Mouse (Mus musculus) lung, postnatal 0 days (tissue): Measurements from ENCODE around the gene Tnfrsf21. TPM values are rescaled to one million over a fixed set of nuclear protein-coding genes. Genes with fewer than 3 reads are reported as not detected.

Source experiments
- ATAC-seq: fragments of 200-750 bp; cut with Nextera tagmentation; 2 replicates; pipeline ENCODE4 v1.8.0; 2017; ENCODE audit warnings: moderate library complexity
- DNase-seq: peaks from one replicate; pipeline ENCODE4 v3.0.0-alpha.2; 2016; ENCODE audit warnings: low spot score
- H3K27ac ChIP-seq: fragments of 300-500 bp; sonication (generic); 2 replicates; pipeline ENCODE4 v1.5.1; 2014; ENCODE audit warnings: antibody characterized with exemption, mild to moderate bottlenecking, low read length, mixed read lengths
- H3K27me3 ChIP-seq: fragments of 300-500 bp; sonication (generic); replicated peaks from 2 replicates; pipeline ENCODE4 v1.6.1; 2014; ENCODE audit warnings: low read length, mixed read lengths; ENCODE audit not compliant: insufficient read depth
- H3K36me3 ChIP-seq: fragments of 300-500 bp; sonication (generic); 2 replicates; pipeline ENCODE4 v1.6.1; 2014; ENCODE audit warnings: low read length, mixed read lengths; ENCODE audit not compliant: insufficient read depth
- H3K4me1 ChIP-seq: fragments of 300-500 bp; sonication (generic); 2 replicates; pipeline ENCODE4 v1.6.1; 2014; ENCODE audit warnings: antibody characterized with exemption, low read depth, low read length, mixed read lengths; ENCODE audit not compliant: insufficient read depth
- H3K4me2 ChIP-seq: fragments of 300-500 bp; sonication (generic); replicated peaks from 2 replicates; pipeline ENCODE4 v1.6.1; 2014; ENCODE audit warnings: low read depth, mild to moderate bottlenecking, low read length, moderate library complexity, mixed read lengths
- H3K4me3 ChIP-seq: fragments of 300-500 bp; sonication (generic); 2 replicates; pipeline ENCODE4 v1.5.1; 2014; ENCODE audit warnings: low read depth, low read length
- H3K9ac ChIP-seq: fragments of 300-500 bp; sonication (generic); replicated peaks from 2 replicates; pipeline ENCODE4 v1.6.1; 2014; ENCODE audit warnings: low read depth, mild to moderate bottlenecking
- H3K9me3 ChIP-seq: fragments of 300-500 bp; sonication (generic); 2 replicates; pipeline ENCODE4 v1.6.1; 2016; ENCODE audit warnings: low read length, mixed read lengths
- CTCF ChIP-seq: IDR thresholded peaks from 2 replicates; pipeline ENCODE4 v1.5.1; 2016; ENCODE audit warnings: antibody characterized with exemption, mild to moderate bottlenecking
- EP300 ChIP-seq: IDR thresholded peaks from 2 replicates; pipeline ENCODE4 v1.6.1; 2016; ENCODE audit warnings: antibody characterized with exemption, mild to moderate bottlenecking, control low read depth
- WGBS: fragments of 180-500 bp; shearing (Covaris S2); extraction: QIAGEN DNeasy Blood & Tissue Kit; methylation state at CpG from one replicate; pipeline ENCODE4 v1.1.7; 2014; 5-methylcytosine and 5-hydroxymethylcytosine counted together
- polyA plus RNA-seq: library from polyadenylated mRNA; unstranded; fragments of >200 nt; fragmentation: Nextera tagmentation; extraction: Ambion mirVana; gene quantifications from 2 replicates; pipeline ENCODE4 v1.2.1, GENCODE M21; 2015

Tnfrsf21 gene
- polyA plus RNA-seq, 1 experiment from 2014 or later, result 40.2 TPM

DNA sequence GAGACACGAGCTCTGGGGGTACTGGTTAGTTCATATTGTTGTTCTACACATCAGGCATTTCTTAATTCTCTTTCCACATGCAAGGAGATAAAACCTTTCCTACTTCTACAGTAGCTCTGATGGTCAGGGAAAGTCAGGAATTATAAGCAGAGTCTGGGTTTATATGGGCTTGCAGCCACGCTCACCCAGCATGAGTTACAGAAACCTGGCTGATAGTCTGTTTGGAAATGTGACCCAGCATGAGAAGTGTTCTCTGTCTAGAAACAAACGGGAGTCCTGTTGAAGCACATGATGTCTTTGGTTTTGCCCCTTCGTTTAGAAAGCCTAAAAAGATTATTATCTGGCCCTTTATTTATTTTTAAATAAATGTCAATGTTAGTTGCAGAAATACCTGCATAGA, 118.6 kb downstream of the Tnfrsf21 start:
- Histone ChIP-seq H3K4me2 (no peak overlapping the region), H3K9me3 (no peaks in the 10 kb centered on the region), H3K4me3 (no peak overlapping the region), H3K4me1 (no peaks in the 10 kb centered on the region), H3K27ac (no peak overlapping the region), H3K9ac (no peak overlapping the region), H3K27me3 (no peaks in the 10 kb centered on the region), H3K36me3 (no peaks in the 10 kb centered on the region)
- no peak for TF ChIP-seq EP300
- TF ChIP-seq CTCF, result no peak
- ATAC-seq, result no peak
- WGBS, result 43% methylated on average over 4 of the region's 4 CpGs
- no peak for DNase-seq

DNA sequence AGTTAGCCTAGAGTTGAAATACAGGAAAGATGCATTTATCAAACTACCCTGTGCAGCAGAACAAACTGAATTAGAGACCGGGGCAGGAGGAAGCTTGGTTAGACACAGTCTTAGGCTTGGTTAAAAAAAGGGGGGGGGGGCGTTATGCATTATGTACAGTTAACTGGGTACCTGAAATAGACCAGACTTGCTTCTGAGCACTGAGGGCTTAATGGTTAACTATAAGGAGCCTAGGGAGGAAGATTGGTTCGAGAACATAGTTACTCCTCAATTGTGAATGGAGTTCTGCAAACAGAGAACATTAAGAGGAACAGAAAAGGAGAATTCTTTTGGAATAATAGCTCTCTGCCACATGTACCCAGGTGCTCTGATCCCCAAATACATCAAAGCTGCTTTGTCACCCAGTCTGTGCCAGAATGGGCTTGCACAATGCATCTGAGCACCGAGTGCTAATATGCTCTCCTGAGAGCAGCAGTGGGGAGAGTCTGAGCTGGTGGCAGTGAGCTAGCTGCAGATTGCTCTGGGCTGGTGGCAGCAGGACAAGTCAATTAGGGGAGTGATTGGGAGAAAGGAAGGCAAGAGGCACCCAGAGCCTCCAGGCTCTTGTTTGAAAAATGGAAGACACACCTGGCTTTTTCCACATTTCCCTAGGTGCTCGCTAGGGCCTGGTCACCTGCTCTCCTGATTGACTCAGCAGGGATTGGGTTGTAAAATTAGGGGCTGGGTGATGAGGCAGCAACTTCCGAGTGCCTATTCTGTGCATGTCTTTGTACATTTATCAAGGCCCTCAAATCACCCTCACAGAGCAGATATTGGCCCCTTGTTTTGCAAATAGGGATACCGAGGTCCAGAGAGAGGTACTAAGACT, 119.3 kb downstream of the Tnfrsf21 start:
- no peak overlapping the region for H3K9ac ChIP-seq
- DNase-seq (peak; percentile 41), ATAC-seq (peak; percentile 58)
- H3K27ac ChIP-seq, result no peak overlapping the region; the same call in 1 of the 2 replicates
- no peaks in the 10 kb centered on the region for H3K27me3 ChIP-seq
- no peaks in the 10 kb centered on the region for H3K4me1 ChIP-seq
- TF ChIP-seq EP300, result no peak
- no peak for TF ChIP-seq CTCF
- no peak overlapping the region for H3K4me3 ChIP-seq
- no peak overlapping the region for H3K4me2 ChIP-seq
- no peaks in the 10 kb centered on the region for H3K9me3 ChIP-seq
- no peaks in the 10 kb centered on the region for H3K36me3 ChIP-seq
- 46% methylated on average over 7 of the region's 7 CpGs for WGBS

DNA sequence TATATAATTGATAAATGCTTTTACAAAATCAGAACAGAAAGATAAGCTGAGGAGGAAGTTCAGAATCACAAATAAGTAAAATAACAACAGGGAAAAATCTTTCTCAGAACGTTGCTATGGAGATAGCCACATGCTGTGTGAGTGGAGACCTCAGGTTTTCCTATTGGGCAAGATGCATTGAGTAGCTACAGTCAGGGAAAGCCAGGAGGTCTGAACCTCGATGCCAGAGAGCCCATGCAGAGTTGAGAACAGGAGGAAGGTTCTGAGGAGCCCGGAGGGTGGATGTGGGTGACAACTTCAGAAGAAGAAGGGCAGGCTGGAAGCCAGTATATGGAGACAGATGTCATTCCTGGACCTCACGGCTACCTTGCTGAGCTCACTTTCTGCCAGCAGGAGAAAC, 120.4 kb downstream of the Tnfrsf21 start:
- no peak for TF ChIP-seq EP300
- no peak for TF ChIP-seq CTCF
- Histone ChIP-seq H3K9me3 (no peaks in the 10 kb centered on the region), H3K4me1 (no peaks in the 10 kb centered on the region), H3K4me2 (no peak overlapping the region), H3K27ac (no peak overlapping the region), H3K9ac (no peak overlapping the region), H3K36me3 (no peaks in the 10 kb centered on the region), H3K4me3 (no peak overlapping the region), H3K27me3 (no peaks in the 10 kb centered on the region)
- WGBS, result 56% methylated on average over 4 of the region's 4 CpGs
- DNase-seq (no peak), ATAC-seq (no peak)

DNA sequence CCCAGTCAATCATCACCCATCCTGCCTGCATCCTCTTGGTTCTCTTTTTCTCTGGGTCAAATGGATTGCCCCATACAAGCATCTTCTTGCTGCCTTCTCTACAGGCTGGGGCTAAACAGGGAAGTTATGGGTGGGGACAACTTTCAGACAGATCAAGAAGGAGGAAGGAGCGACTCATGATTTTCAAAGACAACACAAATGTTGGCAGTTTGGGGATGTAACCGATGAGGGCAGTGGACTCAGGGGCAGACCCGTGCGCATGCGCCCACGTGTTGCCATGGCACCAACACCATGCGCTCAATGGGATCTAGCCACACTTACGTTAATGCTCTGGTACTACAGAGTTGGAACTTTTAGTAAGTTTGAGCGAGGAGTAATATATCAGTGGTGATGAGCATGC, 121.5 kb downstream of the Tnfrsf21 start:
- ATAC-seq (peak; percentile 56), DNase-seq (peak; percentile 63)
- Histone ChIP-seq H3K27me3 (no peaks in the 10 kb centered on the region), H3K9me3 (no peaks in the 10 kb centered on the region), H3K4me1 (no peaks in the 10 kb centered on the region), H3K9ac (no peak overlapping the region), H3K4me3 (no peak overlapping the region), H3K36me3 (no peaks in the 10 kb centered on the region), H3K4me2 (no peak overlapping the region), H3K27ac (no peak overlapping the region)
- TF ChIP-seq EP300, result no peak
- TF ChIP-seq CTCF, result no peak
- 89% methylated on average over 9 of the region's 9 CpGs for WGBS

DNA sequence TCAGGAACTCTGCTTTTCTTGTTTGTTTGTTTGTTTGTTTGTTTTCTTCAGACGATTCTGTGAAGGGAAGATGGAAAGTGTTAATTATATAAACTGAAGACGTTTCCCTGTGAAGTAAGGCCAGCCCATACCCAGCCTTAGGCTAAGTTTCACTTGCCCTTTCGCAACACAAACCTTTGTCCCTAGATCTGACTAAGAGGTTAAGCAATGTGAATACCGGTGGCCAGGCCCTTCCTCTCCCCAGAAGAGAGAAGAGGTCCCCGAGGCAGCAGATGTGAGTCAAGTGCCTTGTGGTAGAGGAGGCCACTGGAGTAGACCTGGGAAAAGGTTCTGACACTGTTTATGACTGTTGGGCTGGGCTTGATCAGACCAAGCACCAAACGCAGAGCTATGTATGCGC, 122.0 kb downstream of the Tnfrsf21 start:
- Histone ChIP-seq H3K4me1 (no peaks in the 10 kb centered on the region), H3K36me3 (no peaks in the 10 kb centered on the region), H3K9ac (no peak overlapping the region), H3K9me3 (no peaks in the 10 kb centered on the region), H3K4me2 (no peak overlapping the region), H3K27ac (no peak overlapping the region), H3K27me3 (no peaks in the 10 kb centered on the region), H3K4me3 (no peak overlapping the region)
- peak; percentile 79 for ATAC-seq
- DNase-seq, result peak; percentile 76
- TF ChIP-seq CTCF (no peak), EP300 (no peak)
- 63% methylated on average over 7 of the region's 7 CpGs for whole genome bisulfite sequencing

Other genes starting within 250 kb of the Tnfrsf21 start
- 23.1 and 27.3 TPM in 2 replicates for gene Cd2ap, start 139.9 kb upstream of the Tnfrsf21 start, polyA plus RNA-seq